Mouse (Mus musculus) fat pad, adult 2 months (tissue): ENCODE results near the gene Clk2.
"Not testable (repeated sequence)": the region's sequence is repeated elsewhere in the genome, so short reads cannot be mapped to it uniquely, and the experiment has no call there.

Experiments used
- DNase-seq: peaks from one replicate; pipeline ENCODE4 v3.0.0-alpha.2; 2011; ENCODE audit warnings: low read depth, low spot score; ENCODE audit errors: extremely low read depth

Gene Clk2

DNA sequence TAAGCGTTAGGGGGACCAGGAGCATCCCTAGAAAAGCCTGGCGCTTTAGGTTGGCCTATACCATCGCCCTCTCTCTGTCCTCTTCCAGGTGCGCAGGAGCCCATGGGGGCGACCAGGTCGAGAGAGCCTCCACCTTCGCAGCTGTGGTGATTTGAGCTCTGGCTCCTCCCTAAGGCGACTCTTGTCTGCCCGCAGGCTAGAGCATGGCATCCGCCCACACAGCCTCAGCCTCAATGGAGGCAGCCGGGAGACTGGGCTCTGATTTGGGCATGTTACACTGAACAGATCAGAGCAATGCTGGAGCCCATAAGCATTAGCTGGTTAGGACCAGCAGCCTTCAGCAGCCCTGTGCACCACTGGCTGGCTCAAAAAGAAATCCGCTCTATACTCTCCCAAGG is 23.9 kb downstream of the Clk2 start:
- DNase-seq, result no peak

DNA sequence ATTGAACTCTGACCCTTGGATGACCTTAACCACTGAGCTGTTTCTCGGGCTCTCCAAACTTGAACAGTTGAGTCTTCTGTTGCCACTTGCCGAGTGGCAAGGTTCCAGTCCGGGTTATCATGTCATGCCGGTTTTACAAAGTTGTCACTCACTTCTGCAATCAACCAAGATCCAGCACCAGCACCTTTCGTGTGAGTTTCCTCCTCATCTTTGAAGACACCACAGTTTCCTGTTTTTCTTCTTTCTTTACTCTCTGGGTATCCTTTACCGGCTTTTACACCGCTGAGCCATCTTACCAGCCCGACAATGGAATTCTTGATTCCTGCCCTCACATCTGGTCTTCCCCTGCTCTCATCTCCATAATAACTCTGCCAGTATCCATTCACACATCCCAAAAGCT is 25.8 kb downstream of the Clk2 start:
- no peak for DNase-seq

DNA sequence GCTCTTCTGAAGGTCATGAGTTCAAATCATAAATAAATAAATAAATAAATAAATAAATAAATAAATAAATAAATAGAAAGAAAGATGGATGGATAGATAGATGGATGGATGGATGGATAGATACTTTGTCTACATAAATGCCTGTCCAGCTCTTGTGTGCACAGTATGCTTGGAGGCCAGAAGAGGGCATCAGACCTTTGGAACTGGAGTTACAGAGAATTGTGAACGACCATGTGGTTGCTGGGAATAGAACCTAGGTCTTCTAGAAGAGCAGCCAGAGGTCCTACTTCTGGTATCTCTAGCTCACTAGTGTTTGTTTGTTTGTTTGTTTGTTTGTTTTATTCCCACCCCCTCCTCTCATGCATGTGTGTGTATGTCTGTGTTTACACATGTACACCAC is 28.8 kb downstream of the Clk2 start:
- DNase-seq, result no peak

GRCm38 (mm10) chr3:89193853-89194252 is 29.3 kb downstream of the Clk2 start:
- no peak for DNase-seq

GRCm38 (mm10) chr3:89195979-89196877 is 31.6 kb downstream of the Clk2 start:
- peak; percentile 77 for DNase-seq

DNA sequence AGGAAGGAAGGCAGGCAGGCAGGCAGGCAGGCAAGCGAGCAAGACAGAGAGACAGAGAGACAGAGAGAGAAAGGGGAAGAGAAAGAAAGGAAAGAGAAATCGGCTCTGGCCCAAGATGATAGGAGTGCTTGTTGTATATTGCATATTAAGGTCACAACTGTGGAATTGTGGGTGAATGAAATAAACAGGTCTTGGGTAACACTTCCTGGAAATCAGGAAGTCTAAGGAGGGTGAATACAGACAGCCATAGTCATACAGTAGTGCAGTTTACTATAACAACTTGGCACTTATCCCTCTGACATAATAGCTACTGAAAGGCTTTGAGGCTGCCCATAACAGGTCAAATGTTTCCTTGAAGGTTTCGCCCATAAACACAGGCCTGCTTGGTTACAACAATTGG is 35.2 kb downstream of the Clk2 start:
- DNase-seq, result no peak

- peak; percentile 88 for DNase-seq
Measured at GRCm38 (mm10) chr3:89202253-89203141, 37.9 kb downstream of the Clk2 start, which contains the start of gene Gba. TSS of gene Gba (plus strand) at chr3:89202928.

DNA sequence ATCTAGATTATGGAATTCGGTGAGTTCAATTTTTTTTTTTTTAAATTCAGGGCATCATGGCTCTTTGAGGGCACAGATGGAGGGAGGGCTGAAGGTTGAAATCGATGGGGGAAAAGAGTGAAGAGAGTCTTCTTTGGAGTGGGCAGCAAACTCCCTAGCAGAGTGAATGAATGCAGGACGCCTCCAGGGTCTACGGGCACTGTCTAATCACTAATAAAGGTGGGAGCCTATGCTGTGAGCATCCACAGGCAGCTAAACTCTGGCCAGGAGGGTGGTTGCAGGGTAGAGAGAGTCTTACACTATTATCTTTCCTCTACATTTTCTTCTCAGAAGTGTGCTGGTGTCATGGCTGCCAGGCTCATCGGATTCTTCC is 38.5 kb downstream of the Clk2 start:
- no peak for DNase-seq

DNA sequence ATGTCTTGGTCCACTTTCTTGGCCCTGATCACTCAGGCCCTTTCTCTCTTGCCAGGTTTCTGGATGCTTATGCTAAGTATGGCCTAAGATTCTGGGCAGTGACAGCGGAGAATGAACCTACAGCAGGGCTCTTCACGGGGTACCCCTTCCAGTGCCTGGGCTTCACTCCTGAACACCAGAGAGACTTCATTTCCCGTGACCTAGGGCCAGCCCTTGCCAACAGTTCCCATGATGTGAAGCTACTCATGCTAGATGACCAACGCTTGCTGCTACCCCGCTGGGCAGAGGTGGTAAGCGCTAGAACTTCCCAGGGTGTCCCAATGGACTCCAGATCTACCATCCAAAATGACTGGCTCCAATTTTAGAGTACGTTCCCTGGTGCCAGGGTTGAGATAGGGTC is 41.5 kb downstream of the Clk2 start:
- DNase-seq, result no peak

- DNase-seq, result peak; percentile 88
Measured at GRCm38 (mm10) chr3:89206695-89207094, 42.1 kb downstream of the Clk2 start.

DNA sequence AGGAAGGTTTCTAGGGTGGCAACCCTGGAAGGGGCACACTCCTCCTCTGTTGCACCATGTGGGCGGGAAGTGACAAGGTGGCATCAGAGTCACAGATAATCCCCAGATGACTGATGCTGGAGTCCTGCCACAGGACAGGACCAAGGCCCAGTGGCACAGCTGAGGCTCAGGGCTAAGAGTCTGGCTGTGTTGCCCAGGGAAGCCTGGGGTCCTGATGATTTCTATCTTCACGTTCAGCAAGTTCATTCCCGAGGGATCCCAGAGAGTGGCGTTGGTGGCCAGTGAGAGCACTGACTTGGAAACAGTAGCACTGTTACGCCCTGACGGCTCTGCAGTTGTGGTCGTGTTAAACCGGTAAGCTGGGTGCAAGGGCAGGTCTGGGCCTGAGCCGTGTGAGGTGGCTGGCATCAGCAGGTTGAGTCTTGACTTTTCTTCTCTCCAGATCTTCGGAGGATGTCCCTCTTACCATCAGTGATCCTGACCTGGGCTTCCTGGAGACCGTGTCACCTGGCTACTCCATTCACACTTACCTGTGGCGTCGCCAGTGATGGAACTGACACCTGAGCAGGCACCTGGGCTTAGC is 43.6 kb downstream of the Clk2 start:
- DNase-seq, result peak; percentile 84

DNA sequence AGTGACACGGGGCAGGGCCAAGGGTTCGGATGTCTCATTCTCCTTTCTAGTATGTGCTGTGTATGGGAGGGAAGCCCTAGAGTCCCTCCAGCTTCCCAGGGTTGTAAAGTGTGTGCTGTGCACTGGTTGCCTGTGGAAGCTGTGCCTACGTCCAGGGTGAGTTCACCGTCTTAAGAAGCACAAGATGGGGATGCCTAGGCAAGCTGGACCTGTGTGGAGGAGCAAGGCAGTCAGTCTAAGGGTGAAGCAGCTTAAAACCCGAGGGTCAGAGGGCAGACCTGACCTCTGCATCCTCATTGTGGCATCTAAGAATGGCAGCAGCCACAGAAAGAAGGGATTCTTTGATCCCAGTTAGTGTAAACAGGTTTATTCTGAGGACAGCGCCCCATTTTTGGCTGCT is 44.1 kb downstream of the Clk2 start:
- no peak for DNase-seq

GRCm38 (mm10) chr3:89209731-89210130 is 45.1 kb downstream of the Clk2 start:
- no peak for DNase-seq

- DNase-seq, result no peak
Measured at GRCm38 (mm10) chr3:89210162-89210561, 45.6 kb downstream of the Clk2 start.

- no peak for DNase-seq
Measured at GRCm38 (mm10) chr3:89210731-89211130, 46.1 kb downstream of the Clk2 start.

DNA sequence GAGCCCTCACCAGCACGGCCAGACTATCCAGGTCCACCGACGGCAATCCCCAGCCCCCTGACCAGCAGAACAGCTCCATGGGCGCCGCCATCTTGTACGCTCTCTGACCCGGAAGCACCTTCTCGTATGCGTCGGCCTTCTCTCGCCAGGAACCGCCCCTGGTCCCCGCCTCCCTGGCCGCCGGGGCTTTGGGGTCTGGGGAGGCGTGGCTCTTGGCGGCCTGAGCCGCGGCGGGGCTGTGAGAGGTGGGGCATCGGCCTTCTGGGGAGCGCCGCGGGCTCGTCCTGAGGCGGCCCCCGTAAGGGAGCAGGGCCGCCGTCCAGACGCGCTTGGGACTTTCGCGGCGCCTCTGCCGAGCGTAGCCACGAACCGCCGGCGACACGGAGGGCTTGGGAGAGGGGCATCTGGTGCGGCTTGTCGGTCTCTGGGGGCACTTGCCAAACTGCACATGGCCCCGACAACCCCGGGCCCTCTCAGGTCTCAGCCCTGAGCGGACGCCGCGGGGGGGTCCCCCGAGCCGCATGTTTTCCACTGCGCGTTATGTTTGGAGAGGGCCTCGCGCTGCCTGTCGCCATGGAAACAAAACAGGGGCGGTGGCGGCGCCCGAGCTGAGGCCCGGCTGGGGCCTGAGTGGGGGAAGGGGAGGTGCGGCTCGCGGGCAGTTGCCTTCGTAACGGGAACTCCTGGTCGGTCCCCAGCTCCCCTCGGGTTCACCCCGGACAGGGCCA is 49.4 kb downstream of the Clk2 start:
- DNase-seq, result no peak

- no peak for DNase-seq
Measured at GRCm38 (mm10) chr3:89214681-89215411, 50.3 kb downstream of the Clk2 start, which contains the start of gene Thbs3. TSS of gene Thbs3 (plus strand) at chr3:89215180.

DNA sequence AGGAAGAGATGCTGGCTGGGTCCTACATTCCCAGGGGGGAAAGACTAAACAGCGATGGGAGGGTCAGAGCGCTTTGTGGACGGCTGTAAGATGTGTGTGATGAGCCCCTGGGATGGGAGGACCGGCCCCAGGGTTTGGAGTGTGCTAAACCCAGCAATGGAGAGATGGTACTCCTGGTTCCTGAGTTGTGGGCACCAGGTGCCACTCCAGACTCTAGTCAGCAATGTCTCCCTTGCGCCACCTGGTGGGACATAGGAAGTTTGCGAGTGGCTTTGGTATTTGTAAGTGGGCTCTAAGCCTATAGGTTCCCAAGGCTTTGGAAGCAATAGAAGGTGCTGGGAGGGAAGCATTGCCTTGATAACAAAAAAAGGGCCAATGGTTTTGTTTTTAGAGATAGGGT is 51.3 kb downstream of the Clk2 start:
- no peak for DNase-seq

DNA sequence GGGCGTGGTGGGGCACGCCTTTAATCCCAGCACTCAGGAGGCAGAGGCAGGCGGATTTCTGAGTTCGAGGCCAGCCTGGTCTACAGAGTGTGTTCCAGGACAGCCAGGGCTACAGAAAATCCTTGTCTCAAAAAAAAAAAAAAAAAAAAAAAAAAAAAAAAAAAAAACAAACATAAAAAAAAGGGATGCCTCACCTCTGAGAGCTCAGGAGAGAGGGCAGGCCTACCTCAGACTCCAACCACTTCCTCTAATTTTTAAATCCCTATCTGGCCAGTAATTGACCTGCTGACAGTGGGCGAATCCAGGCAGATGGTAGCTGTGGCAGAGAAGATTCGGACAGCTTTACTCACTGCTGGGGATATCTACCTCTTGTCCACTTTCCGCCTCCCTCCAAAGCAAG is 51.8 kb downstream of the Clk2 start:
- not testable (repeated sequence) for DNase-seq

- DNase-seq, result no peak
Measured at GRCm38 (mm10) chr3:89218271-89218670, 53.7 kb downstream of the Clk2 start.
